Mouse (Mus musculus) midbrain, postnatal 0 days (tissue): ENCODE results near the gene Cd38. TPM values are rescaled to one million over a fixed set of nuclear protein-coding genes. Genes with fewer than 3 reads are reported as not detected.

ENCODE experiments used
- ATAC-seq: fragments of 200-750 bp; cut with Nextera tagmentation; 2 replicates; pipeline ENCODE4 v1.8.0; 2017; ENCODE audit warnings: moderate number of reproducible peaks, mild to moderate bottlenecking, moderate TSS enrichment, moderate library complexity; ENCODE audit not compliant: low FRiP score
- DNase-seq: peaks from one replicate; pipeline ENCODE4 v3.0.0-alpha.2; 2015; ENCODE audit warnings: low spot score
- H3K27ac ChIP-seq: fragments of 300-500 bp; sonication (generic); 2 replicates; pipeline ENCODE4 v1.5.1; 2014; ENCODE audit warnings: low read depth, mild to moderate bottlenecking, low read length, mixed read lengths
- H3K27me3 ChIP-seq: fragments of 300-500 bp; sonication (generic); 2 replicates; pipeline ENCODE4 v1.6.1; 2014; ENCODE audit warnings: low read length, control low read depth, mixed read lengths; ENCODE audit not compliant: insufficient read depth
- H3K36me3 ChIP-seq: fragments of 300-500 bp; sonication (generic); 2 replicates; pipeline ENCODE4 v1.6.1; 2014; ENCODE audit warnings: low read length, control low read depth, mixed read lengths; ENCODE audit not compliant: insufficient read depth
- H3K4me1 ChIP-seq: fragments of 300-500 bp; sonication (generic); 2 replicates; pipeline ENCODE4 v1.6.1; 2014; ENCODE audit warnings: mild to moderate bottlenecking, control low read depth, antibody characterized with exemption, low read length, mixed read lengths; ENCODE audit not compliant: insufficient read depth
- H3K4me2 ChIP-seq: fragments of 300-500 bp; sonication (generic); 2 replicates; pipeline ENCODE4 v1.6.1; 2014; ENCODE audit warnings: low read depth, mild to moderate bottlenecking, low read length, mixed read lengths; ENCODE audit not compliant: poor library complexity, severe bottlenecking
- H3K4me3 ChIP-seq: fragments of 300-500 bp; sonication (generic); 2 replicates; pipeline ENCODE4 v1.5.1; 2014; ENCODE audit warnings: low read depth, mild to moderate bottlenecking, low read length, moderate library complexity
- H3K9ac ChIP-seq: fragments of 300-500 bp; sonication (generic); replicated peaks from 2 replicates; pipeline ENCODE4 v1.6.1; 2014; ENCODE audit warnings: mild to moderate bottlenecking, low read length, moderate library complexity, mixed read lengths; ENCODE audit not compliant: poor library complexity, severe bottlenecking
- H3K9me3 ChIP-seq: fragments of 300-500 bp; sonication (generic); 2 replicates; pipeline ENCODE4 v1.6.1; 2016; ENCODE audit warnings: low read length, control low read depth
- CTCF ChIP-seq: IDR thresholded peaks from 2 replicates; pipeline ENCODE4 v1.5.1; 2016; ENCODE audit warnings: antibody characterized with exemption, mild to moderate bottlenecking
- WGBS: fragments of 180-500 bp; shearing (Covaris S2); extraction: QIAGEN DNeasy Blood & Tissue Kit; methylation state at CpG from one replicate; pipeline ENCODE4 v1.1.7; 2014; 5-methylcytosine and 5-hydroxymethylcytosine counted together
- polyA plus RNA-seq: library from polyadenylated mRNA; unstranded; fragments of >200 nt; fragmentation: Nextera tagmentation; extraction: Ambion mirVana; gene quantifications from 2 replicates; pipeline ENCODE4 v1.2.1, GENCODE M21; 2015
- total RNA-seq: library from RNA; depleted of rRNA; stranded (reverse); fragments of >200 nt; gene quantifications from 2 replicates; pipeline ENCODE4 v1.2.3, GENCODE M21; 2014

Gene Cd38
- total and polyA plus RNA-seq, 2 experiments from 2014 or later = 2.3 to 4.1 TPM

DNA sequence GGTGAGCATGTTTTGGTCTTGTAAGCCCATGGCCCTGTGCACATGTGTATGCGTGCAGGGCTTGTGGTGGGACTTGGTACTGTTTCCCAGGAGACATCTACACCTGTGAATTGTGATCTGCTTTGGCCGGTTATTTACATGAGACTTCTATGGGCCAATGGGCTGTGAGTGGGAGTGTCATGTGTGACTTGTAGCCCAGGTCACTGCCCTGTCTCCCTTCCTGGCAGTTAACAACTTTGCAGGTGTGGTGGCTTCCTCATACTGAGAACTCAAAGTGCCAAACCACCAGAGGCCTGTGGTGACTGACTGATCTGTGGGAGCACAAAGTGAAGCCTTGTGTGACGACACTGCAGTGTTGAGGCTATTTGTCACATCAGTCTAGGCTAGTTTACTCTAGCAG, 43.8 kb upstream of the Cd38 start:
- Histone ChIP-seq H3K9ac (no peak overlapping the region), H3K4me1 (no peaks in the 10 kb centered on the region), H3K27me3 (no peaks in the 10 kb centered on the region), H3K4me2 (no peak overlapping the region), H3K4me3 (no peak overlapping the region), H3K9me3 (no peaks in the 10 kb centered on the region), H3K36me3 (no peaks in the 10 kb centered on the region), H3K27ac (no peak overlapping the region)
- no peak for DNase-seq
- no peak for ATAC-seq
- WGBS = 90% methylated on average over 3 of the region's 3 CpGs
- no peak for TF ChIP-seq CTCF

DNA sequence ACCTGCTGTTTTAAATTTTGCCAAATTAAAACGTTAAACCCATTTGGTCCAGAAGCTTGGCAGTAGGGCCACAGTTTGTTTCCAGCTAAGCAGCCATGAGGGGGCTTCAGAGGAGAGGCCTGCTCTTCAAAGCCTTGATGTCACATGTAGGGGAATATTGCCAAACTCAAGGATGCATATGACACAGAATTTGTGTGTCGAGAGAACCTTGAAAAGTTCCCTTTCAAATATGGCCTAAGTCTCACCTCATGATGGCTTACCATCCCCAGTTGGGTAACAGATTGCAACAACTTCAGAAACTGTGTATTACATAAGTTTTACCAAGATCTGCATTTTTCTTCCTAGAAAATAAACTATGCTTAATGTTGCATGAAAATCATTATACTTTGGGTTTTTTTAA, 41.5 kb upstream of the Cd38 start:
- no peak for ATAC-seq
- H3K36me3 ChIP-seq = no peaks in the 10 kb centered on the region
- no peak for DNase-seq
- no peaks in the 10 kb centered on the region for H3K27me3 ChIP-seq
- no peaks in the 10 kb centered on the region for H3K4me1 ChIP-seq
- no peak overlapping the region for H3K9ac ChIP-seq
- no peak overlapping the region for H3K4me2 ChIP-seq
- H3K9me3 ChIP-seq = no peaks in the 10 kb centered on the region
- TF ChIP-seq CTCF = no peak
- 93% methylated on average over 2 of the region's 2 CpGs for WGBS
- no peak overlapping the region for H3K27ac ChIP-seq
- no peak overlapping the region for H3K4me3 ChIP-seq

DNA sequence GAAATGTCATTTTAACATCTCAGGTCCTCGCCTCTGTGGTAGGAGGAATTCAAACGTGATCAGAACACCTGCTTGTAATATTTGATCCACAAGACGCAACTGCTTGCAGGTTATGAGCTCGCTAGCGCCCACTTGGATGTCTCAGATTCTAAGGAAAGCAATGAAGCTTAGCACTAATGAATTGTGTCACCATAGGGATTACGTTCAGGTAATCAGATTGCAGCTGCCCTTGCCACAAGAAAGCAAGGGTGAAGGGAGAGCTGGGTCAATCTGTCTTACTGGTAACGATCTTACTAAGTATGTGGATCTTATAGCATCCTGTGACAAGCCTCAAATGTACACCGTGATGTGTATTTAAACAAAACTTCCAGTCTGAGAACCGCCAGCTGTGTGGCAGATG, 41.0 kb upstream of the Cd38 start:
- Histone ChIP-seq H3K9me3 (no peaks in the 10 kb centered on the region), H3K4me2 (no peak overlapping the region), H3K4me1 (no peaks in the 10 kb centered on the region), H3K27me3 (no peaks in the 10 kb centered on the region), H3K9ac (no peak overlapping the region), H3K27ac (no peak overlapping the region), H3K4me3 (no peak overlapping the region), H3K36me3 (no peaks in the 10 kb centered on the region)
- 86% methylated on average over 9 of the region's 9 CpGs for WGBS
- ATAC-seq (no peak), DNase-seq (no peak)
- TF ChIP-seq CTCF = no peak

DNA sequence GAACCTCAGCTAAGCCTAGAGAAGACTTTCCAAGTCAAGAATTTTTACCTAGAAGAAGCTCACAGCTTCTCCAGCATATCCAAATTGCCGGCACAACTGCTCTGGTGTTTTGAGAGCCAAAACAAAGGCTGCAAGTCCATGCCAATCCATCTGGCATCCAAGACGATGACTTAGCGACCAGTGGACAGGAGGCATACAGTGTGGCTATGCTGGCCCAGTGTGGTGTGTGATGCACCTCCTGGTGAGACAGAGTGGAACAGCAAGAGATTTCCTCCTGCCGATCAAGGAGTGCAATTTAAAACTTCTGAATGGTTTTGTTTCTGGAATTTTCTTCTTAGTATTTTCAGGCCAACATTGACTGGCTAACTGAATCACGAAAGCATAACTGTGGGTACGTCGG, 31.8 kb upstream of the Cd38 start:
- Histone ChIP-seq H3K9me3 (no peaks in the 10 kb centered on the region), H3K4me2 (no peak overlapping the region), H3K36me3 (no peaks in the 10 kb centered on the region), H3K27me3 (no peaks in the 10 kb centered on the region), H3K4me1 (no peaks in the 10 kb centered on the region), H3K4me3 (no peak overlapping the region), H3K9ac (no peak overlapping the region), H3K27ac (no peak overlapping the region)
- no peak for DNase-seq
- 92% methylated on average over 7 of the region's 7 CpGs for WGBS
- peak; percentile 36; the same call in 1 of the 2 replicates for TF ChIP-seq CTCF
- no peak for ATAC-seq

DNA sequence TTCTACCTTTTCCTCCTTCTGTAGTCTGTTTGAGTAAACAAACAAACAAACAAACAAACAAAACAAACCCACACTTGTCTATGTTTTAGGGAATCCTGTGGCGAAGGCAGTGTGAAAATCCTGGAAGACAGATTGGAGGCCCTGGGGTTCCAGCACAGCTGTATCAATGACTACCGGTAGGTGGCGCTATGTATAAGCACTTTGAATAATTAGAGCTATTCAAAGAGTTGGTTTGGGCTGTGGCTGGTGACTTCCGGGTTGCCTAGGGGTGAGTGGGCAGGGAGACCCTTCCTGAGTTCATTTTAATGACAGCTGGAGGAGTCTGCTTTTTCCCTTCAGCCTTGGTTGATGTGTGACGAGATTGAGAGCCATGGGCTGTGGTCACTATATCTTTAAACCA, 31.0 kb upstream of the Cd38 start:
- Histone ChIP-seq H3K36me3 (no peaks in the 10 kb centered on the region), H3K9ac (no peak overlapping the region), H3K9me3 (no peaks in the 10 kb centered on the region), H3K4me3 (no peak overlapping the region), H3K27me3 (no peaks in the 10 kb centered on the region), H3K4me1 (no peaks in the 10 kb centered on the region), H3K27ac (no peak overlapping the region), H3K4me2 (no peak overlapping the region)
- peak; percentile 64 for TF ChIP-seq CTCF
- ATAC-seq (no peak), DNase-seq (peak; percentile 29)
- 52% methylated on average over 5 of the region's 5 CpGs for WGBS

DNA sequence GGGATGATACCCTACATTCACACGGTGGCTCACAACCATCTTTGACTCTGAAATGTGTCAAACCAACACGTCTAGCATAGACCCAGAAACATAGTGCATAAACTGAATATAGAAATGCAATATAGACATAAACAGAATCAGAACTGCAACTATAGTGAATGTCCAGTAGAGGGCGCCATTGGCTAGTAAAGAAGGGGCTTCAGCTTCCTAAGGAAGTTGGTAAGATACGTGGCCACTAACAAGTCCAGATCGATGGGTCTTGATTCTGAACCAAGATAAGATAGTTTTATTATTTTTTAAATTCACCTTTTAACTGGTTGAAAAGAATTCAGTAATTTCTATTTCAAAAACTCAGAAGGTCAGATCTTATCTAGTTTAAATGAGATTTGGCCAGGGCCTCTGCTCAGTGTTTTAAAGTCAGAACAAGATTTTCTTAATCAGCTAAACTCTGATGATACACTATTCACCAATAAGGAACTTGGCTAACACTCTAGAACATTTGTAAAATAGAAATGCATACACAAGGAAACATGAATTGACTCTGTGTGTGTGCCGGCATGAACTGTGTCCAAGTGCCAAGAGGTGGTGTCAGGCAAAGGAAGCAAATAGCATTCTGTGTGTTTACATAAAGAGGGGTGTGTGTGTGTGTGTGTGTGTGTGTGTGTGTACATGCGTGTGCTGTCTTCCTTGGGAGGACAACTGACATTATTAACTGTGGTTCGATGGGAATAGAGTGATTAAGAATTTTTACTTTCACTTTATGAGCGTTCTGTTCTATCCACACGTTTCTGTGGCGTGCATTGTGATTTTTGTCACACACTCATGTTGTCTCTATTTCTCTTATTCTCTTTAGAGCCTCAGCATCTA, 27.0 kb upstream of the Cd38 start:
- WGBS = 48% methylated on average over 11 of the region's 11 CpGs
- no peak overlapping the region for H3K9ac ChIP-seq
- no peak overlapping the region for H3K27ac ChIP-seq
- no peaks in the 10 kb centered on the region for H3K9me3 ChIP-seq
- H3K4me2 ChIP-seq = peak overlapping the region; percentile 1; the same call in 1 of the 2 replicates
- no peak for ATAC-seq
- H3K4me1 ChIP-seq = no peaks in the 10 kb centered on the region
- peak; percentile 87 for DNase-seq
- H3K4me3 ChIP-seq = no peak overlapping the region
- H3K27me3 ChIP-seq = no peaks in the 10 kb centered on the region
- TF ChIP-seq CTCF = peak; percentile 98
- no peaks in the 10 kb centered on the region for H3K36me3 ChIP-seq
